Mouse (Mus musculus) lung, postnatal 0 days (tissue): ENCODE measurements around the gene Il20rb. TPM values are rescaled to one million over a fixed set of nuclear protein-coding genes. Genes with fewer than 3 reads are reported as not detected.
A peak's percentile ranks its signal among the peaks of the same experiment; 100 is the strongest.

Source experiments
- ATAC-seq: fragments of 200-750 bp; cut with Nextera tagmentation; 2 replicates; pipeline ENCODE4 v1.8.0; 2017; ENCODE audit warnings: moderate library complexity
- DNase-seq: peaks from one replicate; pipeline ENCODE4 v3.0.0-alpha.2; 2016; ENCODE audit warnings: low spot score
- H3K27ac ChIP-seq: fragments of 300-500 bp; sonication (generic); 2 replicates; pipeline ENCODE4 v1.5.1; 2014; ENCODE audit warnings: antibody characterized with exemption, mild to moderate bottlenecking, low read length, mixed read lengths
- H3K27me3 ChIP-seq: fragments of 300-500 bp; sonication (generic); replicated peaks from 2 replicates; pipeline ENCODE4 v1.6.1; 2014; ENCODE audit warnings: low read length, mixed read lengths; ENCODE audit not compliant: insufficient read depth
- H3K36me3 ChIP-seq: fragments of 300-500 bp; sonication (generic); 2 replicates; pipeline ENCODE4 v1.6.1; 2014; ENCODE audit warnings: low read length, mixed read lengths; ENCODE audit not compliant: insufficient read depth
- H3K4me1 ChIP-seq: fragments of 300-500 bp; sonication (generic); 2 replicates; pipeline ENCODE4 v1.6.1; 2014; ENCODE audit warnings: antibody characterized with exemption, low read depth, low read length, mixed read lengths; ENCODE audit not compliant: insufficient read depth
- H3K4me2 ChIP-seq: fragments of 300-500 bp; sonication (generic); replicated peaks from 2 replicates; pipeline ENCODE4 v1.6.1; 2014; ENCODE audit warnings: low read depth, mild to moderate bottlenecking, low read length, moderate library complexity, mixed read lengths
- H3K4me3 ChIP-seq: fragments of 300-500 bp; sonication (generic); 2 replicates; pipeline ENCODE4 v1.5.1; 2014; ENCODE audit warnings: low read depth, low read length
- H3K9ac ChIP-seq: fragments of 300-500 bp; sonication (generic); replicated peaks from 2 replicates; pipeline ENCODE4 v1.6.1; 2014; ENCODE audit warnings: low read depth, mild to moderate bottlenecking
- H3K9me3 ChIP-seq: fragments of 300-500 bp; sonication (generic); 2 replicates; pipeline ENCODE4 v1.6.1; 2016; ENCODE audit warnings: low read length, mixed read lengths
- CTCF ChIP-seq: IDR thresholded peaks from 2 replicates; pipeline ENCODE4 v1.5.1; 2016; ENCODE audit warnings: antibody characterized with exemption, mild to moderate bottlenecking
- EP300 ChIP-seq: IDR thresholded peaks from 2 replicates; pipeline ENCODE4 v1.6.1; 2016; ENCODE audit warnings: antibody characterized with exemption, mild to moderate bottlenecking, control low read depth
- WGBS: fragments of 180-500 bp; shearing (Covaris S2); extraction: QIAGEN DNeasy Blood & Tissue Kit; methylation state at CpG from one replicate; pipeline ENCODE4 v1.1.7; 2014; 5-methylcytosine and 5-hydroxymethylcytosine counted together
- polyA plus RNA-seq: library from polyadenylated mRNA; unstranded; fragments of >200 nt; fragmentation: Nextera tagmentation; extraction: Ambion mirVana; gene quantifications from 2 replicates; pipeline ENCODE4 v1.2.1, GENCODE M21; 2015

Il20rb gene
- polyA plus RNA-seq, 1 experiment from 2014 or later = 2.2 TPM

DNA sequence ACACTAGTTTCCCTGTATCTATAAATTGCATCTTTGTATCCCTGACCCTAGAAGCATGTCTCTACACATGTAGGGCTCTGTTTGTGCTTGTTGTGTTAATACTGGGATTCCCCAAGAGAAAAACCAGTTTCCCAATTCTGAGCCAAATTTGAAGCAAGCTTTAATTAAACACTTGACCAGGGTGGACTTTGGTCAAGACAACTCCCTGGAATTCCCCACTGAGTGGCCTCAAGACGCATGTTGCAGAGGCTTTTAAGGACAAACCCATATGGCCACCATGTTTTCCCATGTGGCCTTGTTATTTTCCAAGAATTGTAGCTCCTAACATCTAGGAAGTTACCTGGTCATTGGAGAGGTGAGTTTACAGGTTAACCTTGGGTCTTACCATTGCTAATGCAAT, 12.5 kb downstream of the Il20rb start:
- DNase-seq (peak; percentile 9), ATAC-seq (no peak)
- no peaks in the 10 kb centered on the region; the same call in 1 of the 2 replicates for H3K4me1 ChIP-seq
- no peak overlapping the region for H3K4me3 ChIP-seq
- no peak overlapping the region for H3K27ac ChIP-seq
- no peak for TF ChIP-seq CTCF
- no peak for TF ChIP-seq EP300
- WGBS = 72% methylated on average over 1 of the region's 1 CpGs
- no peak overlapping the region for H3K9ac ChIP-seq
- H3K36me3 ChIP-seq = no peaks in the 10 kb centered on the region
- H3K27me3 ChIP-seq = no peaks in the 10 kb centered on the region
- H3K4me2 ChIP-seq = no peak overlapping the region
- H3K9me3 ChIP-seq = no peaks in the 10 kb centered on the region; the same call in 1 of the 2 replicates

DNA sequence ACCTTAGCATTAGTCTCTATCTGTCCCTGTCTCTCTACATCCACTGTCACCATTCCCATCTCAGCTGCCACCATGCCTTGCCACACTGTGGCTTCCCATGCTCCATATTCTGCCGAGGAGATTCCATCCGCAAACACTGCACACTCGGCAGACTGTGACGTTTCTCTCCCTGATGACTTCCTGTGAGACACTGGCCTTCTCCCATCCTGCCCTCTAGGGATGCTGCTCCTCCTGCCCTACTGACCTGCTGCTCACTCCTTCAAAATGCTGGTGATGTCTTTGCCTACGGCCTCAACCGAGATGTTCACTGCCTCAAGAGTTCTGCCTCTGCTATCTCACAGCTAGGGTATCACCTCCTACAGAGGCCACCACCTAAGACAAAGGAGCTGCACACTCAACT, 13.2 kb downstream of the Il20rb start:
- DNase-seq (no peak), ATAC-seq (no peak)
- no peaks in the 10 kb centered on the region; the same call in 1 of the 2 replicates for H3K9me3 ChIP-seq
- H3K4me2 ChIP-seq = no peak overlapping the region
- H3K27me3 ChIP-seq = no peaks in the 10 kb centered on the region
- H3K36me3 ChIP-seq = no peaks in the 10 kb centered on the region
- WGBS = 65% methylated on average over 6 of the region's 6 CpGs
- no peak overlapping the region for H3K9ac ChIP-seq
- no peak for TF ChIP-seq EP300
- TF ChIP-seq CTCF = no peak
- H3K4me1 ChIP-seq = no peaks in the 10 kb centered on the region; the same call in 1 of the 2 replicates
- H3K27ac ChIP-seq = no peak overlapping the region
- no peak overlapping the region for H3K4me3 ChIP-seq

DNA sequence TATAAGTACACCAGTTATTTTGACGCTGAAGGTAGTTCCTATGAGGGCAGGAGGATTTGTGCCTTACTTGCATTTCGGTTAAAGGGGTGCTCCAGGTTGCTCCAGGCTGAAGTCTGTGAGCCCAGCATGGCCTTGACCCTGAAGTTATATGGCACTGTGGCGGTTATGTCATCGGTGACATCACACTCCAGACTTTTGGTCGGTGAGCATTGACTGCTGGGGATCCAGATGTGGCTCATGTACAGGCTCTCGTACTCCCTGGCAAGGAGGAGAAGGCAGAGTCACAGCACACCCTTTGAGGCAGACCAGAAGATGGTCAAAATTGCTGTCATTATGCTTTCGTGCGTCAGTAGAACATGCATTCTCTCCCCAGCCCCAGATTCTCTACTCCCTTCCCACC, 13.7 kb downstream of the Il20rb start:
- Histone ChIP-seq H3K9ac (no peak overlapping the region), H3K27ac (no peak overlapping the region), H3K4me2 (no peak overlapping the region), H3K4me3 (no peak overlapping the region), H3K36me3 (no peaks in the 10 kb centered on the region), H3K4me1 (no peaks in the 10 kb centered on the region; the same call in 1 of the 2 replicates), H3K9me3 (no peaks in the 10 kb centered on the region; the same call in 1 of the 2 replicates), H3K27me3 (no peaks in the 10 kb centered on the region)
- ATAC-seq = no peak
- WGBS = 93% methylated on average over 8 of the region's 8 CpGs
- TF ChIP-seq EP300 (no peak), CTCF (no peak)
- DNase-seq = no peak

DNA sequence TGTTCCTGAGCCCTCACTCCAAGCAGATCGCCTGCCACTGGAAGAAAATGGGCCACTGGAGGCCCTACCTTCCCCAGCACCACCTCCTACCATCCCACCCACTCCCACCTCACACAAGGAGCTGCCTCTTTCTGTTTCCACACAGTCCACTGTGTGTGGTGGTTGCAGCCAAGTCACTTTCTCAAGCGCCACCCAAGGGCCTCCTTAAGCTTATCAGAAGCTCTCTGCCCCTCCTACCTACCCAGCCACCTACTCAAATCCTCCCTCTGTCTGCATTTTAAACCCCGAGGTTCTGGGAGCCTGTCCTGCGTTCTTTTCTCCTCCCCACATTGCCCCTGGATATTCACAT, 15.0 kb downstream of the Il20rb start:
- peak overlapping the region; percentile 26; the same call in 1 of the 2 replicates for H3K27ac ChIP-seq
- WGBS = 47% methylated on average over 4 of the region's 4 CpGs
- DNase-seq = peak; percentile 48

DNA sequence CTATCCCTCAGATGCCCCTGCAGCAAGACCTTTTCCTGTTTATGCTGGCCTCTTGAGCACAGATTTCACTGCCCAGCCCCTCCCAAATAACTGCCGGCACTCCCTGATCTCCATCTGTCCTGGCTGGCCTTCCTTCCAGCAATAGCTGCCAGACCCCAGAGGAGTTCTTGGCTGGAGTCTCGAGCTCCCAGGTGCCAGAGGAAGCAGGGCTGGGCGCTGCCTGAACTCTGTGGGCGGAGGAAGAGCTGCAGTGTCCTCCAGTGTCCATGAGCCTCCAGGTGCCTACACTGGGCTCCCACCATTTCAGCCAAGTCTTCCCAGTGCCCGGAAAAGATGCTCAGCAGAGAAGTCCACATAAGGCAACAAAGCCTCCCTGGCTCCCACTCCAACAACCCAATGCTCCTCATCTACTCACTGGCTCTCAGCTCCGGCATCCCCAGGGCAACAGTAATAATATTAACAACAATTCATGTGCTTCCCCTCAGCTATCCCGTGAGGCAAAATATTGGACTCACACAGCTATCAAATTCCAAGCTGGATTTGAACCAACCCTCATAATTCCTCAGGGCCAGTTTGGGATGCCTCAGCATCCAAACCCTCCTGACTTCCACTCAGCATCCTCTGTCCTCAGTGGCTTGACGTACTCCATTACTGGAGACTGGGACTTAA, 15.5 kb downstream of the Il20rb start:
- peak overlapping the region; percentile 26; the same call in 1 of the 2 replicates for H3K27ac ChIP-seq
- H3K4me3 ChIP-seq = no peak overlapping the region
- no peak overlapping the region for H3K4me2 ChIP-seq
- no peaks in the 10 kb centered on the region for H3K36me3 ChIP-seq
- TF ChIP-seq EP300 (peak; percentile 53; the same call in 1 of the 2 replicates), CTCF (no peak)
- peaks cover 8% of the 10 kb centered on the region; the same call in 1 of the 2 replicates for H3K4me1 ChIP-seq
- 31% methylated on average over 8 of the region's 8 CpGs for WGBS
- peak; percentile 74 for DNase-seq
- no peaks in the 10 kb centered on the region for H3K27me3 ChIP-seq
- H3K9ac ChIP-seq = no peak overlapping the region
- peak; percentile 74 for ATAC-seq
- no peaks in the 10 kb centered on the region for H3K9me3 ChIP-seq

More for the DNA sequence above, 15.0 kb downstream of the Il20rb start:
- no peak overlapping the region for H3K4me2 ChIP-seq
- H3K27me3 ChIP-seq = no peaks in the 10 kb centered on the region
- no peak for TF ChIP-seq CTCF
- TF ChIP-seq EP300 = no peak
- H3K36me3 ChIP-seq = no peaks in the 10 kb centered on the region
- ATAC-seq = peak; percentile 68
- peaks cover 8% of the 10 kb centered on the region; the same call in 1 of the 2 replicates for H3K4me1 ChIP-seq
- no peak overlapping the region for H3K9ac ChIP-seq
- no peaks in the 10 kb centered on the region for H3K9me3 ChIP-seq
- H3K4me3 ChIP-seq = no peak overlapping the region

DNA sequence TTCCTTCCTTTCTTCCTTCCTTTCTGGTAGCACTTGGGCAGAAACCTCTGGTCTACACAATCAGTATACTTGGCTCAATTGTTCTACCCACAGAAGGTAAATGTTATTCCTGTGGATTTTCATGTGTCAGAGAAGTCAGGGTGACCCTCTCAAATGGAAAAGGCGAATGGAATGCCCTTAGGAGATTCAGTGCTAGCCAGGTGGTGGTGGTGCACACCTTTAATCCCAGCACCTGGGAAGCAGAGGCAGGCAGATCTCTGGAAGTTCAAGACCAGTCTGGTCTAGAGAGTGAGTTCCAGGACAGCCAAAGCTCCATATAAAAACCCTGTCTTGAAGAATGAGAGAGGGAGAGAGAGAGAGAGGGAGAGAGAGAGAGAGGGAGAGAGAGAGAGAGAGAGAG, 16.4 kb downstream of the Il20rb start:
- Histone ChIP-seq H3K9me3 (no peaks in the 10 kb centered on the region), H3K4me1 (peaks cover 8% of the 10 kb centered on the region; the same call in 1 of the 2 replicates)
- WGBS = 72% methylated on average over 1 of the region's 1 CpGs

More for the DNA sequence above, 16.4 kb downstream of the Il20rb start:
- no peak overlapping the region for H3K9ac ChIP-seq
- TF ChIP-seq EP300 = no peak
- no peak for TF ChIP-seq CTCF
- H3K4me3 ChIP-seq = no peak overlapping the region
- no peak overlapping the region for H3K27ac ChIP-seq
- H3K27me3 ChIP-seq = no peaks in the 10 kb centered on the region
- H3K4me2 ChIP-seq = no peak overlapping the region
- ATAC-seq (no peak), DNase-seq (no peak)
- H3K36me3 ChIP-seq = no peaks in the 10 kb centered on the region
